Mouse (Mus musculus) megakaryocyte, adult 5-6 weeks (primary cell): ENCODE measurements around the gene Zdhhc6. TPM values are rescaled to one million over a fixed set of nuclear protein-coding genes. Genes with fewer than 3 reads are reported as not detected.
A peak's percentile ranks its signal among the peaks of the same experiment; 100 is the strongest.

ENCODE experiments used
- ATAC-seq: 2 replicates; pipeline ENCODE4 v1.8.0; 2016; ENCODE audit warnings: mild to moderate bottlenecking, inconsistent platforms; ENCODE audit not compliant: poor library complexity, severe bottlenecking
- total RNA-seq, 2 experiments: library from RNA; stranded (forward) in 1 of 2; stranded (reverse) in 1 of 2; fragments of 153-499, 151-499 nt in 1 of 2; fragments of 221-1000, 200-1000 nt in 1 of 2; gene quantifications; 2 replicates each; pipeline versions ENCODE4 v1.2.3 to v1.2.4; 2015 to 2017

Gene Zdhhc6
- total RNA-seq, 2 experiments from 2014 or later: 31.8 to 35.1 TPM

GRCm38 (mm10) chr19:55305024-55305423, 10.8 kb downstream of the Zdhhc6 start:
- 0 out of 2 replicates have a peak, but pooled peaks have one; percentile 43 for ATAC-seq

GRCm38 (mm10) chr19:55300525-55300924, 15.3 kb downstream of the Zdhhc6 start:
- no peak for ATAC-seq

- ATAC-seq: peak; percentile 89
Measured at GRCm38 (mm10) chr19:55299378-55299777, 16.5 kb downstream of the Zdhhc6 start.

GRCm38 (mm10) chr19:55297961-55298360, 17.9 kb downstream of the Zdhhc6 start:
- no peak for ATAC-seq

GRCm38 (mm10) chr19:55297489-55297888, 18.3 kb downstream of the Zdhhc6 start:
- no peak for ATAC-seq

- no peak for ATAC-seq
Measured at GRCm38 (mm10) chr19:55296301-55296700, 19.5 kb downstream of the Zdhhc6 start.

GRCm38 (mm10) chr19:55295556-55295955, 20.3 kb downstream of the Zdhhc6 start:
- no peak for ATAC-seq

GRCm38 (mm10) chr19:55295075-55295474, 20.8 kb downstream of the Zdhhc6 start:
- no peak for ATAC-seq

- no peak for ATAC-seq
Measured at GRCm38 (mm10) chr19:55293175-55293574, 22.7 kb downstream of the Zdhhc6 start.

GRCm38 (mm10) chr19:55292210-55292850, 23.5 kb downstream of the Zdhhc6 start:
- no peak for ATAC-seq

- ATAC-seq: no peak
Measured at GRCm38 (mm10) chr19:55290621-55291270, 25.1 kb downstream of the Zdhhc6 start.

- no peak for ATAC-seq
Measured at GRCm38 (mm10) chr19:55288974-55289373, 26.9 kb downstream of the Zdhhc6 start.

- no peak for ATAC-seq
Measured at GRCm38 (mm10) chr19:55286034-55286433, 29.8 kb downstream of the Zdhhc6 start.

- ATAC-seq: peak; percentile 66
Measured at GRCm38 (mm10) chr19:55284093-55284492, 31.7 kb downstream of the Zdhhc6 start.

- ATAC-seq: no peak
Measured at GRCm38 (mm10) chr19:55276770-55277169, 39.1 kb downstream of the Zdhhc6 start.

GRCm38 (mm10) chr19:55276100-55276499, 39.7 kb downstream of the Zdhhc6 start:
- no peak for ATAC-seq

- no peak for ATAC-seq
Measured at GRCm38 (mm10) chr19:55273340-55273739, 42.5 kb downstream of the Zdhhc6 start.

GRCm38 (mm10) chr19:55271448-55271847, 44.4 kb downstream of the Zdhhc6 start:
- ATAC-seq: no peak

- ATAC-seq: no peak
Measured at GRCm38 (mm10) chr19:55269051-55269450, 46.8 kb downstream of the Zdhhc6 start.

GRCm38 (mm10) chr19:55268150-55268549, 47.7 kb downstream of the Zdhhc6 start:
- ATAC-seq: no peak

GRCm38 (mm10) chr19:55266786-55267185, 49.0 kb downstream of the Zdhhc6 start:
- no peak for ATAC-seq

- ATAC-seq: peak; percentile 96
Measured at GRCm38 (mm10) chr19:55265269-55265668, 50.6 kb downstream of the Zdhhc6 start.
